Mouse (Mus musculus) lung, postnatal 0 days (tissue): ENCODE data around the gene Gm20517. TPM values are rescaled to one million over a fixed set of nuclear protein-coding genes. Genes with fewer than 3 reads are reported as not detected.
A peak's percentile ranks its signal among the peaks of the same experiment; 100 is the strongest.
"Not testable (repeated sequence)": the region's sequence is repeated elsewhere in the genome, so short reads cannot be mapped to it uniquely, and the experiment has no call there.

Source experiments
- ATAC-seq: fragments of 200-750 bp; cut with Nextera tagmentation; 2 replicates; pipeline ENCODE4 v1.8.0; 2017; ENCODE audit warnings: moderate library complexity
- DNase-seq: peaks from one replicate; pipeline ENCODE4 v3.0.0-alpha.2; 2016; ENCODE audit warnings: low spot score
- H3K27ac ChIP-seq: fragments of 300-500 bp; sonication (generic); 2 replicates; pipeline ENCODE4 v1.5.1; 2014; ENCODE audit warnings: antibody characterized with exemption, mild to moderate bottlenecking, low read length, mixed read lengths
- H3K27me3 ChIP-seq: fragments of 300-500 bp; sonication (generic); replicated peaks from 2 replicates; pipeline ENCODE4 v1.6.1; 2014; ENCODE audit warnings: low read length, mixed read lengths; ENCODE audit not compliant: insufficient read depth
- H3K36me3 ChIP-seq: fragments of 300-500 bp; sonication (generic); 2 replicates; pipeline ENCODE4 v1.6.1; 2014; ENCODE audit warnings: low read length, mixed read lengths; ENCODE audit not compliant: insufficient read depth
- H3K4me1 ChIP-seq: fragments of 300-500 bp; sonication (generic); 2 replicates; pipeline ENCODE4 v1.6.1; 2014; ENCODE audit warnings: antibody characterized with exemption, low read depth, low read length, mixed read lengths; ENCODE audit not compliant: insufficient read depth
- H3K4me2 ChIP-seq: fragments of 300-500 bp; sonication (generic); replicated peaks from 2 replicates; pipeline ENCODE4 v1.6.1; 2014; ENCODE audit warnings: low read depth, mild to moderate bottlenecking, low read length, moderate library complexity, mixed read lengths
- H3K4me3 ChIP-seq: fragments of 300-500 bp; sonication (generic); 2 replicates; pipeline ENCODE4 v1.5.1; 2014; ENCODE audit warnings: low read depth, low read length
- H3K9ac ChIP-seq: fragments of 300-500 bp; sonication (generic); replicated peaks from 2 replicates; pipeline ENCODE4 v1.6.1; 2014; ENCODE audit warnings: low read depth, mild to moderate bottlenecking
- H3K9me3 ChIP-seq: fragments of 300-500 bp; sonication (generic); 2 replicates; pipeline ENCODE4 v1.6.1; 2016; ENCODE audit warnings: low read length, mixed read lengths
- CTCF ChIP-seq: IDR thresholded peaks from 2 replicates; pipeline ENCODE4 v1.5.1; 2016; ENCODE audit warnings: antibody characterized with exemption, mild to moderate bottlenecking
- EP300 ChIP-seq: IDR thresholded peaks from 2 replicates; pipeline ENCODE4 v1.6.1; 2016; ENCODE audit warnings: antibody characterized with exemption, mild to moderate bottlenecking, control low read depth
- WGBS: fragments of 180-500 bp; shearing (Covaris S2); extraction: QIAGEN DNeasy Blood & Tissue Kit; methylation state at CpG from one replicate; pipeline ENCODE4 v1.1.7; 2014; 5-methylcytosine and 5-hydroxymethylcytosine counted together
- polyA plus RNA-seq: library from polyadenylated mRNA; unstranded; fragments of >200 nt; fragmentation: Nextera tagmentation; extraction: Ambion mirVana; gene quantifications from 2 replicates; pipeline ENCODE4 v1.2.1, GENCODE M21; 2015

Gm20517 gene
- polyA plus RNA-seq, 1 experiment from 2014 or later, result 1.4 TPM

GRCm38 (mm10) chr17:47597838-47598579 is 13.4 kb upstream of the Gm20517 start:
- H3K9me3 ChIP-seq, result no peaks in the 10 kb centered on the region
- H3K9ac ChIP-seq, result no peak overlapping the region
- ATAC-seq (peak; percentile 19), DNase-seq (peak; percentile 83)
- WGBS, result 18% methylated on average over 10 of the region's 10 CpGs
- H3K27ac ChIP-seq, result peak overlapping the region; percentile 94
- no peaks in the 10 kb centered on the region for H3K27me3 ChIP-seq
- TF ChIP-seq CTCF (peak; percentile 78), EP300 (peak; percentile 77)
- H3K36me3 ChIP-seq, result 0 out of 2 replicates have a peak, but pooled peaks cover 12% of the 10 kb centered on the region
- peak overlapping the region; percentile 17; the same call in 1 of the 2 replicates for H3K4me2 ChIP-seq
- no peak overlapping the region for H3K4me3 ChIP-seq
- peaks cover 28% of the 10 kb centered on the region for H3K4me1 ChIP-seq

GRCm38 (mm10) chr17:47598580-47599304 is 12.6 kb upstream of the Gm20517 start:
- H3K4me3 ChIP-seq, H3K4me2 ChIP-seq, H3K9ac ChIP-seq, DNase-seq, H3K27me3 ChIP-seq, H3K9me3 ChIP-seq, ATAC-seq: not testable (repeated sequence)
- Histone ChIP-seq H3K4me1 (peaks cover 28% of the 10 kb centered on the region), H3K27ac (peak overlapping the region; percentile 38; the same call in 1 of the 2 replicates), H3K36me3 (0 out of 2 replicates have a peak, but pooled peaks cover 14% of the 10 kb centered on the region)
- WGBS, result 75% methylated on average over 10 of the region's 10 CpGs

- no peak overlapping the region for H3K4me3 ChIP-seq
- no peak overlapping the region for H3K9ac ChIP-seq
- TF ChIP-seq EP300, result peak; percentile 59; the same call in 1 of the 2 replicates
- TF ChIP-seq CTCF, result no peak
- peak; percentile 41 for ATAC-seq
- no peaks in the 10 kb centered on the region for H3K9me3 ChIP-seq
- DNase-seq, result peak; percentile 63
- H3K4me1 ChIP-seq, result peaks cover 28% of the 10 kb centered on the region
- H3K27ac ChIP-seq, result peak overlapping the region; percentile 72
- H3K27me3 ChIP-seq, result no peaks in the 10 kb centered on the region
- 65% methylated on average over 11 of the region's 11 CpGs for WGBS
- H3K36me3 ChIP-seq, result 0 out of 2 replicates have a peak, but pooled peaks cover 18% of the 10 kb centered on the region
- no peak overlapping the region for H3K4me2 ChIP-seq
These were observed 11.7 kb upstream of the Gm20517 start for GRCm38 (mm10) chr17:47599511-47600297.

GRCm38 (mm10) chr17:47600601-47601388 is 10.6 kb upstream of the Gm20517 start:
- Histone ChIP-seq H3K4me3 (no peak overlapping the region), H3K9ac (no peak overlapping the region), H3K27me3 (no peaks in the 10 kb centered on the region), H3K27ac (0 out of 2 replicates have a peak overlapping the region, but pooled peaks have one; percentile 20), H3K4me1 (peaks cover 22% of the 10 kb centered on the region), H3K9me3 (no peaks in the 10 kb centered on the region), H3K4me2 (no peak overlapping the region), H3K36me3 (0 out of 2 replicates have a peak, but pooled peaks cover 18% of the 10 kb centered on the region)
- no peak for TF ChIP-seq EP300
- no peak for TF ChIP-seq CTCF
- ATAC-seq (no peak), DNase-seq (no peak)
- WGBS, result 82% methylated on average over 13 of the region's 13 CpGs

- Histone ChIP-seq H3K4me3 (no peak overlapping the region), H3K27me3 (no peaks in the 10 kb centered on the region), H3K4me1 (peaks cover 16% of the 10 kb centered on the region; the same call in 1 of the 2 replicates), H3K9ac (no peak overlapping the region), H3K4me2 (no peak overlapping the region), H3K27ac (0 out of 2 replicates have a peak overlapping the region, but pooled peaks have one; percentile 20), H3K36me3 (0 out of 2 replicates have a peak, but pooled peaks cover 18% of the 10 kb centered on the region), H3K9me3 (no peaks in the 10 kb centered on the region)
- ATAC-seq (no peak), DNase-seq (no peak)
- no peak for TF ChIP-seq EP300
- TF ChIP-seq CTCF, result no peak
- WGBS, result 88% methylated on average over 10 of the region's 10 CpGs
These were observed 10.0 kb upstream of the Gm20517 start for GRCm38 (mm10) chr17:47601389-47601755.
